Mouse (Mus musculus): ENCODE data around the gene Dag1. TPM values are rescaled to one million over a fixed set of nuclear protein-coding genes. Genes with fewer than 3 reads are reported as not detected.
A peak's percentile ranks its signal among the peaks of the same experiment; 100 is the strongest.
"Not testable (repeated sequence)": the region's sequence is repeated elsewhere in the genome, so short reads cannot be mapped to it uniquely, and the experiment has no call there.

Gene Dag1
- polyA plus RNA-seq, 1 experiment: 37.5 TPM

DNA sequence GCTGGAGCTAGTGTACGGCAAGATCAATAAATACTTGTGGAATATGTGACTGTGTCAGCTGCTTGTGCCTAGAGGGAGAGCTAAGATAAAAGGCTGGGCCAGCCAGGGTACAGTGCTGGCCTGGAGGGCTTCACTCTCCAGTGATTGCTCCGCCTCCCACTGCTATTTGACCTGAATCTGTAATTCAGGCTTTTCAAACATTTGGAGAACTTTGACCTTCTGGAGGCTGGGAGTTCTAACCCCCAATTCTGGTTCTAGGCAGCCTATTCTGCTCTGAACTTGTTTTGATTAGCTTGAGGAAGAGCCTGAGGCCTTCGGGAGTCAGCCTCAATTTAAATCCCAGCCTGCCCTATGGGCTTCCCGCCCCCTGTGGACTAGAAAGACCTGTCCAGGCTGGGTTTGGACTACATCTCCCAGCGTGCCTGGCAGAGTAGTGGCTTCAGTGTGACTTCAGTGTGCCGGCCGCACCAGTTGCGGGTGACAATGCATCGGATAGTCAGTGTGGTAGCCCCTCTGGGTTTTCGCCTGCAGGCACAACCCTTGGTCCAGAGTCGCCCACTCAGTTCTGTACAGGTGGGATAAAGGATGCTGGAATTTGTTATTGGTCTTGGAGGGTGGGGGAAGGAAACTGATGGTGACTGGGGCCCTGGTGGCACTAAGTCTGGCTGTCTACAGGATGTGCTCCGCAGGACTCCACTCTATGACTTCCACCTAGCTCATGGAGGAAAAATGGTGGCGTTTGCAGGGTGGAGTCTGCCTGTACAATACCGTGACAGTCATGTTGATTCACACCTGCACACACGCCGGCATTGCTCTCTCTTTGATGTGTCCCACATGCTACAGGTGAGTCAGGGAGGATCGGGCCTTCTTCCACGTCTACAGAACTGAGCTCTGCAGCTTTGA is 32.9 kb upstream of the Dag1 start, which contains the start of gene Amt:
Amt (plus strand) TSS at position 401 of the 903 bp plus-strand sequence.
- H3K4me3 ChIP-seq (ENCODE audit: insufficient read depth, low read length): no peak within 1 kb of the TSS

DNA sequence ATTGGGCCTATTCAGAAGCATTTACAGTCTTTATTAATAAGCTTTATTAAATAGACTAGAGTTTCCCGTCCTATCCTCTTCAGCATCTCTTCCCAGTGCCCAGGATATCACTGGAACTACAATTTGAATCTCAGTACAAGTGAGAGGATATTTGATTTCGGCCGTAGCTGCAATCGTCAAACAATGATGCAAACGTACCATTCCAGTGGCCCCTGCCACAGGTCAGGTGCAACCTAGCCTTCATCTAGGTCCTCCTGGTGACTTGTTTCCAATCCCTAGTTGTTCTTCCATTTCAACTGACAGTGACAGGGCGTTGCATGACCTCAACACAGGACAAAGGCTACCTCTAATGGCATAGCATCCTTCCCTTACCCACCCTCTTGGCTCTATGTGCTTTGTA is 27.0 kb upstream of the Dag1 start:
- Histone ChIP-seq H3K27ac (ENCODE audit: insufficient read depth, low read depth, low read length) (no peak overlapping the region), H3K4me1 (ENCODE audit: control insufficient read depth, insufficient read depth, low read length) (peaks cover 4% of the 10 kb centered on the region), H3K4me3 (ENCODE audit: insufficient read depth, low read length) (peak overlapping the region; percentile 78)
- TF ChIP-seq CTCF (IDR thresholded peaks at IDR 0.05; ENCODE audit: low read depth, low read length) (no peak), POLR2A (IDR thresholded peaks at IDR 0.05; ENCODE audit: borderline replicate concordance, low read depth, low read length) (no peak)

More for the DNA sequence above, 32.9 kb upstream of the Dag1 start, which contains the start of gene Amt:
- H3K27ac ChIP-seq (ENCODE audit: insufficient read depth, low read depth, low read length): no peak within 1 kb of the TSS
- no peaks in the 10 kb centered on the region for H3K4me1 ChIP-seq (ENCODE audit: control insufficient read depth, insufficient read depth, low read length)
- TF ChIP-seq POLR2A (IDR thresholded peaks at IDR 0.05; ENCODE audit: borderline replicate concordance, low read depth, low read length) (no peak), CTCF (IDR thresholded peaks at IDR 0.05; ENCODE audit: low read depth, low read length) (no peak)

DNA sequence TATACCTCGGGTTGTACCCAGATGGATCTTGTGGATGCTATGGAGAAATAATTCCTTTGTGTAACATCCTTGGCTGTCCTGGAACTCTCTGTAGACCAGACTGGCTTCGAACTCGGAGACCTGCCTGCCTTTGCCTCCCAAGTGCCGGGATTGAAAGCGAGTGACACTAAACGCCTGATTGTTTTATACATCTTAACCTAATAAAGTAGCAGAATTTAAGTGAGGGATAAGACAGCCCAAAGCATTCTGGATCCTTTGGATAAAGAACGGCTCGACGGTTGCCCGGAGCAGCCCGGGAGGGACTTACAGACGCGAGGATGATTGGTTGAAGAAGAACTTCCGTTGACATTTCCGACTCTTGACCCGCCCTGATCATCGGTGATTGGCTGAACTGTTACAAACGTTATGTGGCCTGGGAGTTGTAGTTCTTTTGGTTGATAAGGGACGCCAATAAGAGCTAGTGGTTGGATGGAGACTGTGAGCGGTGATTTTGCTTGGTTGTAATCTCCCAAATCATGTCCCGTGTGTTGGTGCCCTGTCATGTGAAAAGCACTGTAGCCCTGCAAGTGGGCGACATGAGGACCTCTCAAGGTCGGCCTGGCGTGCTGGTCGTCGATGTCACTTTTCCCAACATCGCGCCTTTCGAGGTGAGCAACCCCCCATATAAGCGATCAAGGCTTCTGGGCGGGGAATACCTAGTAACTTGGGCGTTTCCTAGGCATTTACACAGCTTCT is 26.4 kb upstream of the Dag1 start, which contains the start of gene Nicn1:
Nicn1 (plus strand) TSS at position 414 of the 735 bp plus-strand sequence.
- Histone ChIP-seq H3K27ac (ENCODE audit: insufficient read depth, low read depth, low read length) (peak within 1 kb of the TSS; percentile 8; the same call in 1 of the 2 replicates), H3K4me3 (ENCODE audit: insufficient read depth, low read length) (peak within 1 kb of the TSS; percentile 78), H3K4me1 (ENCODE audit: control insufficient read depth, insufficient read depth, low read length) (peaks cover 4% of the 10 kb centered on the region)
- TF ChIP-seq POLR2A (IDR thresholded peaks at IDR 0.05; ENCODE audit: borderline replicate concordance, low read depth, low read length) (no peak), CTCF (IDR thresholded peaks at IDR 0.05; ENCODE audit: low read depth, low read length) (no peak)

DNA sequence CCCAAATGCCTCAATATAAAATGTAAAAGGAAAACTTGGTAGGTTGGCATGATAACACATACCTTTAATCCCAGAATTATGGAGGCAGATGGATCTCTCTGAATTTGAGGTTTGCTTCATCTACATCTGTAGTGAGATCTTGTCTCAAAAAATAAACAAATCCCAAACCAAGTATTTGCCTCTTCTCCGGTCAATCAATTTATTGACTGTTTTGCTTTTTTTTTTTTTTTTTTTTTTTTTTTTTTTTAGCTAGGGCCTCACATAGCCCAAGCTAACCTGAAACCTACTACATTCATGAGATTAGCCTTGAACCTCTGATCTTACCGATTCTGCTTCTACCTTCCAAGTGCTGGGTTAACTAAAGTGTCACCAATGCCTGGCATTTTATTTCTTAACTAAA is 25.6 kb upstream of the Dag1 start:
- H3K27ac ChIP-seq (ENCODE audit: insufficient read depth, low read depth, low read length): no peak overlapping the region
- peaks cover 4% of the 10 kb centered on the region for H3K4me1 ChIP-seq (ENCODE audit: control insufficient read depth, insufficient read depth, low read length)
- TF ChIP-seq CTCF (IDR thresholded peaks at IDR 0.05; ENCODE audit: low read depth, low read length) (no peak), POLR2A (IDR thresholded peaks at IDR 0.05; ENCODE audit: borderline replicate concordance, low read depth, low read length) (no peak)
- no peak overlapping the region for H3K4me3 ChIP-seq (ENCODE audit: insufficient read depth, low read length)

DNA sequence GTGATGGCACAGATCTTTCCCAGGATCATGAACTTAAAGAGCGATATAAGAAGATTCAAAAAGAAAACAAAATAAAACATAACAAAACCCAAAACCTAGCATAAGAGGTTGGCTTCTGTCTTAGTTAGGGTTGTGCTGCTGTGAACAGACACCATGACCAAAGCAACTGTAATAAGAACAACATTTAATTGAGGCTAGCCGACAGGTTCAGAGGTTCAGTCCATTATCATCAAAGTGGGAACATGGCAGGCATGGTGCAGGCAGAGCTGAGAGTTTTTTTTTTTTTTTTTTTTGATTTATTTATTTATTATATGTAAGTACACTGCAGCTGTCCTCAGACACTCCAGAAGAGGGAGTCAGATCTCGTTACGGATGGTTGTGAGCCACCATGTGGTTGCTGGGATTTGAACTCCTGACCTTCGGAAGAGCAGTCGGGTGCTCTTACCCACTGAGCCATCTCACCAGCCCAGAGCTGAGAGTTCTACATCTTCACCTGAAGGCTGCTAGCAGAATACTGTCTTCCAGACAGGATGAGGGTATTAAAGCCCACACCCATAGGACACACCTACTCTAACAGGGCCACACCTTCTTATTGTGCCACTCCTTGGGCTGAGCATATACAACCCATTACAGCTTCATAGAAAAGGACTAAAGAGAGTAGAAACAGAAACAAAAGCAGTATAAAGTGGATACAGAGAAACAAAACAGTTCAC is 23.9 kb upstream of the Dag1 start:
- H3K4me3 ChIP-seq (ENCODE audit: insufficient read depth, low read length); H3K27ac ChIP-seq (ENCODE audit: insufficient read depth, low read depth, low read length); H3K4me1 ChIP-seq (ENCODE audit: control insufficient read depth, insufficient read depth, low read length): not testable (repeated sequence)

DNA sequence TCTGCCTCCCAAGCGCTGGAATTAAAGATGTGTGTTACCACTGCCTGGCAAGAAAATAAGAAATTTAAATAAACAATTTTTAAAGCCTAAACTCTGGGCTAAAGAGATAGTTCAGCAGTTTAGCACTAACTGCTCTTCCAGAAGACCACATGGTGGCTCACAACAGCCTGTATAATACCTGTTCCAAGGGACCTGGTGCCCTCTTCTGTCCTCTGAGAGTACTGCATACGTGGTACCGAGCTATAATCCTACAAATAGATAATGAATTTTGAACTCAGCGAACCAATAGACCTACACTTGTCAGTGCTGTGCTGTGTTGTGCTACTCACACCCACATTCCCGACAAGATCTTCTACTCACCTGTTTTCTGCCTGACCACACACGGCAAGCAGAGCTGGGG is 20.7 kb upstream of the Dag1 start:
- TF ChIP-seq CTCF (IDR thresholded peaks at IDR 0.05; ENCODE audit: low read depth, low read length) (no peak), POLR2A (IDR thresholded peaks at IDR 0.05; ENCODE audit: borderline replicate concordance, low read depth, low read length) (no peak)
- H3K4me3 ChIP-seq (ENCODE audit: insufficient read depth, low read length): no peak overlapping the region

DNA sequence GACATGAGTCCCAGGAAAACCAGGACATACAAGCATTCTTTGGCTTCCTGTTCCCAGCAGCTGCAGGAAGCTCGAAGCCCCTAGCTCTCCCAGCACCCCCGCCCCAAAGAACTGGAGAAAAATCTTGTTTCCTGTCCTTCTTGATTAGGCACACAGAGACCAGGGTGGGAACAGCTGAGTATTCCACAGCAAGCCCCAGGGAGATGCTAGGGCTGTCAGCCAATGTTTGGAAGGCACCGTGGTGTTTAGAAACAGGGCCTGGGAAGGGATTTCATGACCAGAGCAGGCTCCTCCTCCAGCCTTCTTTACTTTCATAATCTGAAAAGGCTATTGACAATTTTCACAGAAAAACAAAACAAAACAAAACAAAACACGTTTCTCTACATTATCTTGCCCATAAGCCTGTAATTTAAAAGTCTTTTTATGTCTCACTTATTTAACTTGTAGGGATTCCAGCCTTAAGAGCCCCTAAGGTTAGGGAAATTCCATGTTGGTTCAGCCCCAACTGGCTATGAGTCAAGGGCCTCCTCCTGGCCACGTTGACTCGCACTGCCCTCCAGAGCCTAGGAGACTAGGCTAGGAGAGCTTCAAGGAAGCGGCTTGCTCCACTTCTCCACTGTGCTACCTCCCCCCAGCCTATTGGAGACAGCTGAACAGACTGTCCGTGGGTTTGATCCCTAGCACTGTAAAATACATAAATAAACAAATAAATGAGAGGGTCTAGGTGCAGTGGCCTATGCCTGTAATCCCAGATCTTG is 16.5 kb upstream of the Dag1 start:
- TF ChIP-seq POLR2A (IDR thresholded peaks at IDR 0.05; ENCODE audit: borderline replicate concordance, low read depth, low read length) (no peak), CTCF (IDR thresholded peaks at IDR 0.05; ENCODE audit: low read depth, low read length) (no peak)
- H3K4me1 ChIP-seq (ENCODE audit: control insufficient read depth, insufficient read depth, low read length): peaks cover 4% of the 10 kb centered on the region; the same call in 1 of the 2 replicates
- no peak overlapping the region for H3K4me3 ChIP-seq (ENCODE audit: insufficient read depth, low read length)
- no peak overlapping the region for H3K27ac ChIP-seq (ENCODE audit: insufficient read depth, low read depth, low read length)

More for the DNA sequence above, 20.7 kb upstream of the Dag1 start:
- Histone ChIP-seq H3K27ac (ENCODE audit: insufficient read depth, low read depth, low read length) (no peak overlapping the region), H3K4me1 (ENCODE audit: control insufficient read depth, insufficient read depth, low read length) (peaks cover 4% of the 10 kb centered on the region; the same call in 1 of the 2 replicates)

DNA sequence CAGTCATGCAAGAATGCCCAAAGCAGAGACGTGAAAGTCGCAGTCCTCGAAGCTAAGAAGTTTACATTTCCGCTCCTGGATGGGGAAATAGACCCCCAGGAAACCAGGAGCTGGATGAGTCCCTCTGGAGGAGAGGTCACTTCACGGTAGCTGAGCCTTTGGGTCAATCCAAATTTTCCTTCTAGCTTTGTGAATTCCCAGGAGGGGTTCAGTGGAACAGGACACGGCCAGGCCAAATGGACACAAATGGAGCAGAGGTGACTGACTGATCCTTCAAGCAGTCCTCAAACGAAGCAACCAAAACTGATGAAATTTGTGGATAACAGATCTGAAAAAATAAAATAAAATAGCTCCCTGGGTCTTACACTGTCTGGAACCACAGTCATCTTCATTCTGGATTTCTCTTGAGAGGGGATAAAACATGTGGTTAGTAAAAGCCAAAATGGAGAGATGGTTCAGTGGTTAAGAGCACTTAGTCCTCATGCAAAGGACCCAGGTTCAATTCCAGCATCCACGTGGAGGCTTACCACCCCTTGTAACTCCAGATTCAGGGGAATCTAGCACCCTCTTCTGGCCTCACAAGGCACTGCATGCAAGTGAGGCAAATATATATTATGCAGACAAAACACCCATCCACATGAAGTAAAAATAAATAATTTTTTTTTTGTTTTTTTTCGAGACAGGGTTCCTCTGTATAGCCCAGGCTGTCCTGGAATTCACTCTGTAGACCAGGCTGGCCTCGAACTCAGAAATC is 15.1 kb upstream of the Dag1 start:
- H3K4me3 ChIP-seq (ENCODE audit: insufficient read depth, low read length): no peak overlapping the region
- H3K27ac ChIP-seq (ENCODE audit: insufficient read depth, low read depth, low read length): no peak overlapping the region
- peaks cover 4% of the 10 kb centered on the region; the same call in 1 of the 2 replicates for H3K4me1 ChIP-seq (ENCODE audit: control insufficient read depth, insufficient read depth, low read length)
- TF ChIP-seq CTCF (IDR thresholded peaks at IDR 0.05; ENCODE audit: low read depth, low read length) (0 out of 2 replicates have a peak, but pooled peaks have one; percentile 5), POLR2A (IDR thresholded peaks at IDR 0.05; ENCODE audit: borderline replicate concordance, low read depth, low read length) (no peak)
